Comparison of ENCODE assay signal across 29 mouse cellular contexts in genomic region chr3:89440691-89441090, GRCm38 (mm10). TPM values are rescaled to one million over a fixed set of nuclear protein-coding genes. Genes with fewer than 3 reads are reported as not detected.
A peak's percentile ranks its signal among the peaks of the same experiment; 100 is the strongest.
DNase-seq lines count a peak whose midpoint lies in the region; ATAC-seq lines count a peak whose summit lies in the region.
"Had no signal": no experiment of that assay in that cellular context is flagged by ENCODE, and none has a peak within 500 bp of the region (broad histone marks: within the 10 kb centered on the region; RNA-seq: fewer than 3 reads in every experiment).

No protein-coding gene starts in this region.

- H3K27ac ChIP-seq in neural tube, embryonic 15.5 days (replicated peaks) = no peak overlapping the region
- no peak overlapping the region for H3K27ac ChIP-seq in midbrain, embryonic 16.5 days (ENCODE audit: low read length)
- H3K27ac ChIP-seq: embryonic facial prominence, embryonic 15.5 days; forebrain, embryonic 12.5 days; hindbrain, embryonic 10.5 days; hindbrain, embryonic 15.5 days; left cerebral cortex, adult 2 months; limb, embryonic 13.5 days; lung, embryonic 15.5 days; midbrain, embryonic 10.5 days; midbrain, embryonic 15.5 days; neural tube, embryonic 12.5 days had no signal

- peaks cover 15% of the 10 kb centered on the region for H3K4me1 ChIP-seq in neural tube, embryonic 15.5 days
- H3K4me1 ChIP-seq in midbrain, embryonic 16.5 days (ENCODE audit: control insufficient read depth, insufficient read depth, low read length) = no peaks in the 10 kb centered on the region; the same call in 1 of the 2 replicates

- WGBS in neural tube, embryonic 15.5 days = 87% methylated on average over 2 of the region's 2 CpGs
- 99% methylated on average over 2 of the region's 2 CpGs for WGBS in midbrain, embryonic 16.5 days

- peak; percentile 93 for DNase-seq in gastrocnemius, adult 18-20 months (ENCODE audit: low spot score)
- no peak for DNase-seq in gastrocnemius, postnatal 4 days (ENCODE audit: low spot score in 2 of 2)
- DNase-seq in adrenal gland, postnatal 36 days = peak; percentile 70 to 73
- peak; percentile 65 for DNase-seq in gastrocnemius, postnatal 10 days
- DNase-seq in skeletal muscle tissue, adult 2 months (ENCODE audit: low read depth, low spot score) = peak; percentile 89
- DNase-seq: B cell, adult 2 months; cerebellum, adult 8-10 months; forebrain, postnatal 0 days; heart, adult 18-20 months; kidney, adult 11 months; kidney, postnatal 14 days; layer of hippocampus, adult 9-11 months; right cerebral cortex, postnatal 14 days; thymus, postnatal 14 days had no signal

- H3K27me3 ChIP-seq in neural tube, embryonic 15.5 days (replicated peaks) = no peaks in the 10 kb centered on the region
- no peaks in the 10 kb centered on the region for H3K27me3 ChIP-seq in midbrain, embryonic 16.5 days (ENCODE audit: control insufficient read depth, insufficient read depth, low read depth, low read length)
- H3K27me3 ChIP-seq: embryonic facial prominence, embryonic 15.5 days; forebrain, embryonic 12.5 days; heart, embryonic 12.5 days; hindbrain, embryonic 15.5 days; limb, embryonic 13.5 days; lung, embryonic 15.5 days; midbrain, embryonic 15.5 days; neural tube, embryonic 12.5 days had no signal

- H3K36me3 ChIP-seq in neural tube, embryonic 15.5 days = no peaks in the 10 kb centered on the region
- no peaks in the 10 kb centered on the region for H3K36me3 ChIP-seq in midbrain, embryonic 16.5 days (ENCODE audit: control insufficient read depth, insufficient read depth, low read length)
- H3K36me3 ChIP-seq: forebrain, embryonic 12.5 days; hindbrain, embryonic 15.5 days; lung, embryonic 15.5 days; midbrain, embryonic 15.5 days had no signal

- H3K9me3 ChIP-seq in neural tube, embryonic 15.5 days (replicated peaks) = no peaks in the 10 kb centered on the region
- no peaks in the 10 kb centered on the region for H3K9me3 ChIP-seq in midbrain, embryonic 16.5 days (replicated peaks; ENCODE audit: control insufficient read depth, low read length, poor library complexity, severe bottlenecking)
- H3K9me3 ChIP-seq: embryonic facial prominence, embryonic 15.5 days; forebrain, embryonic 12.5 days; heart, embryonic 12.5 days; hindbrain, embryonic 10.5 days; hindbrain, embryonic 15.5 days; limb, embryonic 13.5 days; lung, embryonic 15.5 days; midbrain, embryonic 10.5 days; midbrain, embryonic 15.5 days; neural tube, embryonic 12.5 days had no signal

- H3K9ac ChIP-seq in neural tube, embryonic 15.5 days (replicated peaks) = no peak overlapping the region
- no peak overlapping the region for H3K9ac ChIP-seq in midbrain, embryonic 16.5 days (ENCODE audit: low read depth, low read length)
- H3K9ac ChIP-seq: embryonic facial prominence, embryonic 15.5 days; forebrain, embryonic 12.5 days; forebrain, postnatal 0 days; heart, embryonic 12.5 days; hindbrain, embryonic 15.5 days; limb, embryonic 13.5 days; lung, embryonic 15.5 days; midbrain, embryonic 15.5 days; neural tube, embryonic 12.5 days had no signal

- ATAC-seq in neural tube, embryonic 15.5 days (ENCODE audit: low FRiP score) = no peak
- no peak for ATAC-seq in midbrain, embryonic 16.5 days
- ATAC-seq: forebrain, postnatal 0 days; inflammation-experienced regulatory T-cells, adult 6 months; midbrain, embryonic 15.5 days had no signal

- no peak overlapping the region for H3K4me3 ChIP-seq in neural tube, embryonic 15.5 days (replicated peaks)
- H3K4me3 ChIP-seq in midbrain, embryonic 16.5 days (ENCODE audit: low read depth, low read length) = no peak overlapping the region
- H3K4me3 ChIP-seq: embryonic facial prominence, embryonic 15.5 days; forebrain, embryonic 12.5 days; heart, embryonic 12.5 days; hindbrain, embryonic 10.5 days; hindbrain, embryonic 15.5 days; left cerebral cortex, adult 2 months; limb, embryonic 13.5 days; lung, embryonic 15.5 days; midbrain, embryonic 10.5 days; midbrain, embryonic 15.5 days; neural tube, embryonic 12.5 days had no signal

- no peak overlapping the region for H3K4me2 ChIP-seq in neural tube, embryonic 15.5 days
- no peak overlapping the region for H3K4me2 ChIP-seq in midbrain, embryonic 16.5 days (ENCODE audit: low read length)
- H3K4me2 ChIP-seq: embryonic facial prominence, embryonic 15.5 days; forebrain, embryonic 12.5 days; heart, embryonic 12.5 days; hindbrain, embryonic 15.5 days; limb, embryonic 13.5 days; liver, embryonic 11.5 days; lung, embryonic 15.5 days; midbrain, embryonic 15.5 days; neural tube, embryonic 12.5 days had no signal

RNA-seq across cellular contexts. Expression of gene Pbxip1, which starts 4.2 kb away (rescaled TPM):
- total RNA-seq in gastrocnemius, adult 18-20 months (2021) = 100 to 1,000 TPM; 226 to 236 TPM
- 100 to 1,000 TPM; 193 to 208 TPM for total RNA-seq in gastrocnemius, postnatal 4 days (2021)
- 10 to 100 TPM; 47.9 to 56.9 TPM for total RNA-seq in adrenal gland, postnatal 36 days (2021)
- 100 to 1,000 TPM; 155 to 167 TPM for total RNA-seq in gastrocnemius, postnatal 10 days (2021)
- polyA plus RNA-seq in neural tube, embryonic 15.5 days (2015; fragmentation: Nextera tagmentation; extraction: Ambion mirVana) = 16.1 and 23.2 TPM in 2 replicates
- polyA plus RNA-seq in midbrain, embryonic 16.5 days (2015; fragmentation: Nextera tagmentation; extraction: Ambion mirVana) = 14.4 and 18.5 TPM in 2 replicates

RNA-seq across cellular contexts. Expression of gene Pygo2, which starts 10.7 kb away (rescaled TPM):
- total RNA-seq in gastrocnemius, adult 18-20 months (2021) = 10 to 100 TPM in 1 of 2 experiments, 1 to 10 TPM in 1; 7.8 to 11.6 TPM
- 10 to 100 TPM; 31.9 to 35.0 TPM for total RNA-seq in gastrocnemius, postnatal 4 days (2021)
- 10 to 100 TPM; 35.0 to 40.6 TPM for total RNA-seq in adrenal gland, postnatal 36 days (2021)
- total RNA-seq in gastrocnemius, postnatal 10 days (2021) = 10 to 100 TPM; 15.9 to 22.2 TPM
- 38.8 and 41.1 TPM in 2 replicates for polyA plus RNA-seq in neural tube, embryonic 15.5 days (2015; fragmentation: Nextera tagmentation; extraction: Ambion mirVana)
- polyA plus RNA-seq in midbrain, embryonic 16.5 days (2015; fragmentation: Nextera tagmentation; extraction: Ambion mirVana) = 47.6 and 48.7 TPM in 2 replicates

RNA-seq across cellular contexts. Expression of gene Pmvk, which starts 13.7 kb away (rescaled TPM):
- 1 to 10 TPM; 8.7 to 9.2 TPM for total RNA-seq in gastrocnemius, adult 18-20 months (2021)
- total RNA-seq in gastrocnemius, postnatal 4 days (2021) = 10 to 100 TPM; 13.1 to 16.1 TPM
- 10 to 100 TPM; 25.2 to 36.2 TPM for total RNA-seq in adrenal gland, postnatal 36 days (2021)
- total RNA-seq in gastrocnemius, postnatal 10 days (2021) = 1 to 10 TPM; 9.8 to 9.9 TPM
- 123 and 142 TPM in 2 replicates for polyA plus RNA-seq in neural tube, embryonic 15.5 days (2015; fragmentation: Nextera tagmentation; extraction: Ambion mirVana)
- polyA plus RNA-seq in midbrain, embryonic 16.5 days (2015; fragmentation: Nextera tagmentation; extraction: Ambion mirVana) = 129 and 142 TPM in 2 replicates

RNA-seq across cellular contexts. Expression of gene Shc1, which starts 22.4 kb away (rescaled TPM):
- 10 to 100 TPM; 14.7 to 19.1 TPM for total RNA-seq in gastrocnemius, adult 18-20 months (2021)
- 10 to 100 TPM; 73.1 to 80.6 TPM for total RNA-seq in gastrocnemius, postnatal 4 days (2021)
- 10 to 100 TPM; 89.6 to 93.7 TPM for total RNA-seq in adrenal gland, postnatal 36 days (2021)
- 10 to 100 TPM; 50.0 to 57.8 TPM for total RNA-seq in gastrocnemius, postnatal 10 days (2021)
- polyA plus RNA-seq in neural tube, embryonic 15.5 days (2015; fragmentation: Nextera tagmentation; extraction: Ambion mirVana) = 22.0 and 35.3 TPM in 2 replicates
- polyA plus RNA-seq in midbrain, embryonic 16.5 days (2015; fragmentation: Nextera tagmentation; extraction: Ambion mirVana) = 13.2 and 14.9 TPM in 2 replicates

RNA-seq across cellular contexts. Expression of gene Cks1b, which starts 22.5 kb away (rescaled TPM):
- 1 to 10 TPM; 2.2 to 2.7 TPM for total RNA-seq in gastrocnemius, adult 18-20 months (2021)
- total RNA-seq in gastrocnemius, postnatal 4 days (2021) = 10 to 100 TPM; 35.7 to 44.5 TPM
- total RNA-seq in adrenal gland, postnatal 36 days (2021) = 10 to 100 TPM; 25.1 to 36.1 TPM
- total RNA-seq in gastrocnemius, postnatal 10 days (2021) = 10 to 100 TPM; 19.7 to 22.3 TPM
- 79.3 and 153 TPM in 2 replicates for polyA plus RNA-seq in neural tube, embryonic 15.5 days (2015; fragmentation: Nextera tagmentation; extraction: Ambion mirVana)
- 77.1 and 86.2 TPM in 2 replicates for polyA plus RNA-seq in midbrain, embryonic 16.5 days (2015; fragmentation: Nextera tagmentation; extraction: Ambion mirVana)

Comparison
In these comparisons a context has a peak if more than half of its experiments do, and no peak if none do; other contexts are left out.
1. DNase-seq: peak in gastrocnemius, adult 18-20 months (single experiment), adrenal gland, postnatal 36 days (2 of 2), gastrocnemius, postnatal 10 days (single experiment) and skeletal muscle tissue, adult 2 months (single experiment); none in gastrocnemius, postnatal 4 days (0 of 2).